Mouse (Mus musculus) ES-E14 (cell line): ENCODE results near the gene Efna5. TPM values are rescaled to one million over a fixed set of nuclear protein-coding genes. Genes with fewer than 3 reads are reported as not detected.

ENCODE experiments used
- DNase-seq: peaks from one replicate; pipeline ENCODE4 v3.0.0-alpha.2; 2013; ENCODE audit warnings: low read depth, low spot score
- H3K27ac ChIP-seq: 2 replicates; pipeline ENCODE4 v1.5.1; 2012; ENCODE audit warnings: low read depth, mild to moderate bottlenecking, low read length, moderate library complexity, mixed read lengths; ENCODE audit not compliant: poor library complexity, insufficient read depth, severe bottlenecking
- H3K36me3 ChIP-seq: 2 replicates; pipeline ENCODE4 v1.6.1; 2012; ENCODE audit warnings: mild to moderate bottlenecking, low read length, moderate library complexity, mixed read lengths; ENCODE audit not compliant: control insufficient read depth, poor library complexity, insufficient read depth, severe bottlenecking
- H3K4me1 ChIP-seq, 2 experiments: fragments of 150-350 bp in 1 of 2; sonication (generic) in 1 of 2; 2 replicates each; pipeline ENCODE4 v1.6.1; 2012; ENCODE audit warnings: low read length in 2 of 2, mild to moderate bottlenecking in 1 of 2, mixed read lengths in 1 of 2; ENCODE audit not compliant: control insufficient read depth in 2 of 2, insufficient read depth in 2 of 2, poor library complexity in 1 of 2
- H3K4me3 ChIP-seq, 2 experiments: fragments of 150-350 bp in 1 of 2; sonication (generic) in 1 of 2; 2 replicates each; pipeline ENCODE4 v1.5.1; 2012; ENCODE audit warnings: low read length in 2 of 2, low read depth in 1 of 2, mild to moderate bottlenecking in 1 of 2, mixed read lengths in 1 of 2; ENCODE audit not compliant: insufficient read depth in 1 of 2, poor library complexity in 1 of 2, severe bottlenecking in 1 of 2
- H3K9ac ChIP-seq: 2 replicates; pipeline ENCODE4 v1.6.1; 2012; ENCODE audit warnings: low read depth, mild to moderate bottlenecking, low read length, mixed read lengths; ENCODE audit not compliant: poor library complexity, insufficient read depth, severe bottlenecking
- H3K9me3 ChIP-seq: fragments of 150-350 bp; sonication (generic); 2 replicates; pipeline ENCODE4 v1.6.1; 2012; ENCODE audit warnings: low read depth, mild to moderate bottlenecking, low read length; ENCODE audit not compliant: control insufficient read depth, insufficient read depth
- CHD2 ChIP-seq: IDR thresholded peaks from 2 replicates; pipeline ENCODE4 v1.6.1; 2014; ENCODE audit warnings: mild to moderate bottlenecking, low read depth, low read length, inconsistent platforms
- HCFC1 ChIP-seq: IDR thresholded peaks from 2 replicates; pipeline ENCODE4 v1.6.1; 2012; ENCODE audit warnings: low read length, inconsistent platforms, borderline replicate concordance; ENCODE audit not compliant: insufficient read depth
- MAFK ChIP-seq: IDR thresholded peaks from 2 replicates; pipeline ENCODE4 v1.6.1; 2014; ENCODE audit warnings: mild to moderate bottlenecking, low read depth, low read length, inconsistent platforms; ENCODE audit not compliant: insufficient read depth
- ZC3H11A ChIP-seq: IDR thresholded peaks from 2 replicates; pipeline ENCODE4 v1.6.1; 2012; ENCODE audit warnings: low read depth, mild to moderate bottlenecking, inconsistent platforms, low read length, borderline replicate concordance
- ZNF384 ChIP-seq: IDR thresholded peaks from 2 replicates; pipeline ENCODE4 v1.6.1; 2012; ENCODE audit warnings: low read depth, low read length, inconsistent platforms
- in situ Hi-C, 2 experiments: fragments of 600-800 bp; cut with MboI; formaldehyde crosslinking; loops; one replicate each; pipeline ENCODE4 v1.15.1; 2025; ENCODE audit warnings: low sequenced_read_pairs in 2 of 2, inconsistent platforms in 1 of 2; ENCODE audit not compliant: unreplicated experiment in 2 of 2
- total RNA-seq: library from RNA; depleted of rRNA; stranded (reverse); fragments of 300-350 nt; gene quantifications from 2 replicates; pipeline ENCODE4 v1.2.3, GENCODE M21; 2012

Gene Efna5
- total RNA-seq, 1 experiment: 3.8 TPM

DNA sequence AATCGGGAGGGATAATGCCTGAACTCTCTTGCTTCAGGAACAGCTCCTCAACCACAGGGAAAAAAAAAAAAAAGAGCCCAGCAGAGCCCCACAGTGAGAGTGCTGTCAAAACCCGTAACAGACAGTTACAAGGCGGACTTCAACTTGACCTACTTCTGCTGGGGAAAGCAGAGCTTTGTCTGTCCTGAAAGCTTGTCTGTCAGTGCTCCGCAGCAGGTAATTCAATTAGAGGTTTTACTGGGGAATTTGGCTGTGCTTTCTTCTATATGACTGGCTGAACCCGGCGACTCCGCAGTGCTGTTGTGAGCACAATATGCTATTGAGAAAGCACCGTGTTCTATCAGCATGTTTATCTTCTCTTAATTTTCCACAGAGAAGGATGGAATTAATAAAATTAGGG, 266.9 kb downstream of the Efna5 start:
- H3K9ac ChIP-seq: no peak overlapping the region
- no peaks in the 10 kb centered on the region for H3K9me3 ChIP-seq
- no peak overlapping the region for H3K27ac ChIP-seq
- no peak overlapping the region for H3K4me3 ChIP-seq
- DNase-seq: no peak
- no peaks in the 10 kb centered on the region for H3K36me3 ChIP-seq
- TF ChIP-seq HCFC1 (no peak), ZNF384 (no peak), MAFK (no peak), CHD2 (no peak), ZC3H11A (no peak)
- in situ Hi-C loops: no loop called here
- H3K4me1 ChIP-seq: no peaks in the 10 kb centered on the region

DNA sequence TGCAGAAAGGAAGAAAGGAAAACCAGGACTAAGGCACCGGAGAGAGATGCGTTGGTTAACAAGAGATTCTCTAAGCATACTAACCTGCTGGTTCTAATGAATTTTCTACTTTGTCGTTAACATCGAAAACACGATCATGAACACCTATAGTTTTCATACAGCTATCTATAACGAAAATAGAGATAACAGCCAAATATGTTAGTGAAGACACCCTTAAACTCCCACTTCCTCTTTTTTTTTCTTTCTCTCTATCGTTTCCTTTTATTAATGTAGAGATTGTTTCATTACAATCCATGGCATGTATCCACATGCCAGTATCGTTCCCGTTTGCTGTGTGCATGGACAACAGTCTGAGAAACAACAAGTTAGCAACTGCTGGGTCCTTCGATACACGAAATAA, 267.9 kb downstream of the Efna5 start:
- Histone ChIP-seq H3K9me3 (no peaks in the 10 kb centered on the region), H3K9ac (no peak overlapping the region), H3K27ac (no peak overlapping the region), H3K36me3 (no peaks in the 10 kb centered on the region), H3K4me1 (no peaks in the 10 kb centered on the region), H3K4me3 (no peak overlapping the region)
- in situ Hi-C loops: no loop called here
- TF ChIP-seq HCFC1: no peak
- TF ChIP-seq MAFK: no peak
- TF ChIP-seq ZC3H11A: no peak
- no peak for TF ChIP-seq CHD2
- TF ChIP-seq ZNF384: no peak
- no peak for DNase-seq

DNA sequence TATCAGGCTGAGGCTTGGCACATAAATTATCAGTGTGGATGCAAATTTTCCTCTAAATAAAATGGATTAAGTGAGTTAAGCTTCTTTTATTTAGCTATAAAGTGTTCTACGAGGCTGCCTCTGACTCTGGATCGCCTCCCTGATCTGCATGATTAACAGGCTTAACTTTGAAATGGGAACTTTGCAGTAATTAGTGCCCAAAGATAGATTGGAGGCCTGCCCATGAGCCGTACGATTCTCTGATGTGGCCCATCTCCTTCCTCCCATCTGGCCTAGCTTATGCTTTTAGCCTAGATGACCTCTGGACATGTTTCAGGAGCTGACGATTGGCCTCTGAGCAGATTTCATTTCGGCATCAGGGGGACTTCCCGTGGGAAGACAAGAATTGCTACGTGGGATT, 273.0 kb downstream of the Efna5 start:
- Histone ChIP-seq H3K4me1 (no peaks in the 10 kb centered on the region), H3K9ac (no peak overlapping the region), H3K9me3 (no peaks in the 10 kb centered on the region), H3K4me3 (no peak overlapping the region), H3K36me3 (no peaks in the 10 kb centered on the region), H3K27ac (no peak overlapping the region)
- in situ Hi-C loops: no loop called here
- DNase-seq: no peak
- TF ChIP-seq CHD2 (no peak), MAFK (no peak), ZNF384 (no peak)

DNA sequence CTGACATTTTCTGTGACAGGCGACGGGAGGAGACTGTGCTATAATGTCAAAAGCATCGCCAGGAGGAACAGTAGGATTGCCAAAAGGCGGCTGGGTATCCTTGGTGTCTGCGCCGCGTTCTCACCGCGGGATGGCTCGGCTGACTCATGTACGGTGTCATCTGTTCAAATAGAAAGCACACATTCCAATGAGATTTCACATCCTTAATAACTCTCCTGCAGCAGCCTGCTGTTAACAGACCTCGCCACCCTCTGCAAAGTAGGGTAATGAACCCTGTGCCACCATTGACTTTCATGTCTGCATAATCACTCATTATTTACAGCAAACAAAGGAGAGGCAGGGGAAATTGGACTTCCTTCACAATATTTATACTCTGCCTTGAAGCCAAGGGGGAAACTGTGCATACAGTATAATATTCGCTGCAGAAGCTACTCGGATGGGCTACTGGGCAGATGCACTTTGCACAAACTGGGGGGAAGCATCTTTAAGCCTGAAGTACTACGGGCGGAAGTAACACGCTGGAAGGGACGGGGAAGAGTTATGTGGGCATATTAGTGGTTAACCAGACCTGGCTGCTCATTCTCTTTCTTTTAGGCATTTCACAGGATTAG, 273.7 kb downstream of the Efna5 start:
- TF ChIP-seq CHD2: no peak
- in situ Hi-C loops: no loop called here
- no peak for DNase-seq
- no peak overlapping the region for H3K4me3 ChIP-seq
- no peak overlapping the region for H3K9ac ChIP-seq
- no peaks in the 10 kb centered on the region for H3K4me1 ChIP-seq
- no peaks in the 10 kb centered on the region for H3K36me3 ChIP-seq
- H3K9me3 ChIP-seq: no peaks in the 10 kb centered on the region
- no peak overlapping the region for H3K27ac ChIP-seq

DNA sequence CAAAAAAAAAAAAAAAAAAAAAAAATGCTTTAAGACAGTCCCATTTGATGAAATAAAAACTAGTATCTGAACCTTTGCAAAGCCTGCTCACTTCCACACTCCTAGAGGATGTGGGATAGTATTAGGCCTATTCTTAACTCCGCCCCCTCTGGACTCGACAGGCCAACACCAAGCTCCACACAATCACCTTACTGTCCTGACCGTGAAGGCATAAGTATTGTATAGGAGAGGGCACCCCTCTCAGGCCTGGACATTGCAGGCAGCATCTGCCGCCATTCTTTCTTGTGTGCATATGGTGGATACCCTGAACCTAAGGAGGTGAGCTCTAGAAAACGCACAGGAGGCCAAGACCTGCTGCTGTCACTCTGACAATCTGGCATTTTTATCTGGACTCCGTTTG, 274.4 kb downstream of the Efna5 start:
- no peak overlapping the region for H3K27ac ChIP-seq
- TF ChIP-seq MAFK (no peak), ZNF384 (no peak), ZC3H11A (no peak), HCFC1 (no peak), CHD2 (no peak)
- in situ Hi-C loops: no loop called here
- no peak overlapping the region for H3K9ac ChIP-seq
- H3K9me3 ChIP-seq: no peaks in the 10 kb centered on the region
- H3K4me3 ChIP-seq: no peak overlapping the region
- DNase-seq: no peak
- no peaks in the 10 kb centered on the region for H3K36me3 ChIP-seq
- H3K4me1 ChIP-seq: no peaks in the 10 kb centered on the region
